Comparison of ENCODE assay signal across 24 mouse cellular contexts in genomic region chr10:52319506-52320286, GRCm38 (mm10). TPM values are rescaled to one million over a fixed set of nuclear protein-coding genes. Genes with fewer than 3 reads are reported as not detected.
A peak's percentile ranks its signal among the peaks of the same experiment; 100 is the strongest.
DNase-seq lines count a peak whose midpoint lies in the region; ATAC-seq and TF ChIP-seq lines count a peak whose summit lies in the region.
"Had no signal": no experiment of that assay in that cellular context is flagged by ENCODE, and none has a peak within 500 bp of the region (broad histone marks: within the 10 kb centered on the region; RNA-seq: fewer than 3 reads in every experiment).

No protein-coding gene starts in this region.

- no peaks in the 10 kb centered on the region for H3K9me3 ChIP-seq in neural tube, embryonic 11.5 days (ENCODE audit: control insufficient read depth, low read length)
- no peaks in the 10 kb centered on the region for H3K9me3 ChIP-seq in ES-Bruce4 (replicated peaks; ENCODE audit: control insufficient read depth, insufficient read depth, low read length, poor library complexity, severe bottlenecking)
- H3K9me3 ChIP-seq in intestine, embryonic 16.5 days (ENCODE audit: control insufficient read depth, low read length), result no peaks in the 10 kb centered on the region
- H3K9me3 ChIP-seq: embryonic facial prominence, embryonic 12.5 days; heart, embryonic 13.5 days; hindbrain, embryonic 13.5 days had no signal

- TF ChIP-seq POLR2A in ES-Bruce4 (IDR thresholded peaks at IDR 0.05; ENCODE audit: insufficient read depth, low read length), result no peak

- no peak for TF ChIP-seq EP300 in ES-Bruce4 (IDR thresholded peaks at IDR 0.05; ENCODE audit: insufficient read depth, low read depth, low read length)

- no peak overlapping the region for H3K4me2 ChIP-seq in neural tube, embryonic 11.5 days (ENCODE audit: low read depth)
- H3K4me2 ChIP-seq in intestine, embryonic 16.5 days (ENCODE audit: low read depth, low read length), result no peak overlapping the region
- H3K4me2 ChIP-seq: embryonic facial prominence, embryonic 12.5 days; heart, embryonic 13.5 days; hindbrain, embryonic 13.5 days had no signal

- no peaks in the 10 kb centered on the region for H3K36me3 ChIP-seq in neural tube, embryonic 11.5 days (ENCODE audit: control insufficient read depth, insufficient read depth, low read length)
- peaks cover 14% of the 10 kb centered on the region for H3K36me3 ChIP-seq in ES-Bruce4 (ENCODE audit: control insufficient read depth, insufficient read depth, low read length, poor library complexity, severe bottlenecking)
- H3K36me3 ChIP-seq in intestine, embryonic 16.5 days (ENCODE audit: control insufficient read depth, insufficient read depth, low read length), result no peaks in the 10 kb centered on the region

- H3K4me1 ChIP-seq in neural tube, embryonic 11.5 days (ENCODE audit: control insufficient read depth, insufficient read depth, low read length), result no peaks in the 10 kb centered on the region
- no peaks in the 10 kb centered on the region for H3K4me1 ChIP-seq in ES-Bruce4 (ENCODE audit: control insufficient read depth, insufficient read depth, low read length)
- H3K4me1 ChIP-seq in intestine, embryonic 16.5 days (ENCODE audit: control insufficient read depth, insufficient read depth, low read length), result no peaks in the 10 kb centered on the region
- H3K4me1 ChIP-seq: embryonic facial prominence, embryonic 12.5 days; heart, embryonic 13.5 days; hindbrain, embryonic 13.5 days had no signal

- no peak for DNase-seq in neural tube, embryonic 11.5 days (ENCODE audit: low spot score)
- DNase-seq in neural tube, embryonic 10.5 days (ENCODE audit: extremely low spot score, low spot score), result no peak
- DNase-seq in R1 (ENCODE audit: low read depth, low spot score), result peak; percentile 37
- DNase-seq in ovary, adult 18-20 months (ENCODE audit: low spot score), result no peak
- DNase-seq in kidney, adult 18-20 months, result no peak
- DNase-seq: adrenal gland, postnatal 10 days; cerebellum, adult 11-12 months; cerebellum, adult 9-10 months; cerebellum, postnatal 25 days; gastrocnemius, postnatal 14 days; heart, postnatal 10 days had no signal

- TF ChIP-seq CTCF in ES-Bruce4 (IDR thresholded peaks at IDR 0.05; ENCODE audit: low read depth, low read length), result no peak

- 94% methylated on average over 28 of the region's 28 CpGs for WGBS in neural tube, embryonic 11.5 days
- 82% methylated on average over 28 of the region's 28 CpGs for WGBS in intestine, embryonic 16.5 days

- peak; percentile 41; the same call in 1 of the 2 replicates for ATAC-seq in neural tube, embryonic 11.5 days (ENCODE audit: insufficient read depth, low FRiP score, low TSS enrichment)
- peak; percentile 58; the same call in 1 of the 2 replicates for ATAC-seq in intestine, embryonic 16.5 days
- no peak for ATAC-seq in cerebellum, adult (ENCODE audit: insufficient number of reproducible peaks, low FRiP score, low TSS enrichment)
- ATAC-seq: forebrain, embryonic 16.5 days; hindbrain, postnatal 0 days; Patski had no signal

- H3K4me3 ChIP-seq in neural tube, embryonic 11.5 days (ENCODE audit: low read depth, low read length), result no peak overlapping the region
- H3K4me3 ChIP-seq in ES-Bruce4 (ENCODE audit: low read depth, low read length), result peak overlapping the region; percentile 50
- no peak overlapping the region for H3K4me3 ChIP-seq in intestine, embryonic 16.5 days (ENCODE audit: low read length)
- H3K4me3 ChIP-seq: embryonic facial prominence, embryonic 12.5 days; heart, embryonic 13.5 days; hindbrain, embryonic 13.5 days had no signal

- no peak overlapping the region for H3K9ac ChIP-seq in neural tube, embryonic 11.5 days (ENCODE audit: low read length)
- H3K9ac ChIP-seq in ES-Bruce4 (ENCODE audit: low read depth, poor library complexity, severe bottlenecking), result no peak overlapping the region
- H3K9ac ChIP-seq in intestine, embryonic 16.5 days (ENCODE audit: low read depth, low read length), result no peak overlapping the region
- H3K9ac ChIP-seq: embryonic facial prominence, embryonic 12.5 days; heart, embryonic 13.5 days; hindbrain, embryonic 13.5 days had no signal

- H3K27ac ChIP-seq in neural tube, embryonic 11.5 days (ENCODE audit: low read depth, low read length), result no peak overlapping the region
- H3K27ac ChIP-seq in ES-Bruce4 (ENCODE audit: insufficient read depth, low read length), result no peak overlapping the region
- H3K27ac ChIP-seq in intestine, embryonic 16.5 days (ENCODE audit: low read length), result no peak overlapping the region
- H3K27ac ChIP-seq: embryonic facial prominence, embryonic 12.5 days; heart, embryonic 13.5 days; hindbrain, embryonic 13.5 days; hindbrain, postnatal 0 days had no signal

- no peaks in the 10 kb centered on the region for H3K27me3 ChIP-seq in neural tube, embryonic 11.5 days (ENCODE audit: control insufficient read depth, insufficient read depth, low read length)
- no peaks in the 10 kb centered on the region for H3K27me3 ChIP-seq in ES-Bruce4 (ENCODE audit: control insufficient read depth, insufficient read depth, low read length, poor library complexity, severe bottlenecking)
- no peaks in the 10 kb centered on the region for H3K27me3 ChIP-seq in intestine, embryonic 16.5 days (replicated peaks; ENCODE audit: control insufficient read depth, insufficient read depth, low read length)
- H3K27me3 ChIP-seq: embryonic facial prominence, embryonic 12.5 days; heart, embryonic 13.5 days; hindbrain, embryonic 13.5 days; Patski had no signal

RNA-seq across cellular contexts. Expression of gene Gm26741, which starts 38.9 kb away (rescaled TPM):
- polyA plus RNA-seq in neural tube, embryonic 11.5 days (2014; fragmentation: Nextera tagmentation; extraction: Ambion mirVana), result not detected in 2 replicates
- polyA plus RNA-seq in ES-Bruce4 (2011; ENCODE audit: insufficient read depth, insufficient read length, low read depth, missing spikeins), result not detected in 2 replicates
- polyA plus RNA-seq in intestine, embryonic 16.5 days (2015; fragmentation: Nextera tagmentation; extraction: Ambion mirVana), result not detected in 2 replicates
- polyA plus RNA-seq: brain, embryonic 14.5 days; cortical plate, adult 2 months; embryonic facial prominence, embryonic 12.5 days; forebrain, embryonic 11.5 days; forebrain, embryonic 16.5 days; gonadal fat pad, adult 2 months; heart, embryonic 13.5 days; hindbrain, embryonic 13.5 days; hindbrain, postnatal 0 days; Patski had no signal
